Mouse (Mus musculus) embryonic facial prominence, embryonic 15.5 days (tissue): ENCODE measurements around the gene Fermt2. TPM values are rescaled to one million over a fixed set of nuclear protein-coding genes. Genes with fewer than 3 reads are reported as not detected.

ENCODE experiments used
- ATAC-seq: fragments of 200-750 bp; cut with Nextera tagmentation; 2 replicates; pipeline ENCODE4 v1.8.0; 2017; ENCODE audit warnings: low read depth, moderate TSS enrichment; ENCODE audit not compliant: insufficient number of reproducible peaks, low FRiP score, low TSS enrichment
- H3K27ac ChIP-seq: fragments of 300-500 bp; sonication (generic); replicated peaks from 2 replicates; pipeline ENCODE4 v1.5.1; 2015; ENCODE audit warnings: mild to moderate bottlenecking, inconsistent platforms
- H3K27me3 ChIP-seq: fragments of 300-500 bp; sonication (generic); 2 replicates; pipeline ENCODE4 v1.6.1; 2015; ENCODE audit warnings: inconsistent platforms
- H3K36me3 ChIP-seq: fragments of 300-500 bp; sonication (generic); 2 replicates; pipeline ENCODE4 v1.6.1; 2015; ENCODE audit warnings: mild to moderate bottlenecking, inconsistent platforms
- H3K4me1 ChIP-seq: fragments of 300-500 bp; sonication (generic); 2 replicates; pipeline ENCODE4 v1.6.1; 2015; ENCODE audit warnings: inconsistent platforms
- H3K4me2 ChIP-seq: fragments of 300-500 bp; sonication (generic); replicated peaks from 2 replicates; pipeline ENCODE4 v1.6.1; 2015; ENCODE audit warnings: mild to moderate bottlenecking, inconsistent platforms
- H3K4me3 ChIP-seq: fragments of 300-500 bp; sonication (generic); replicated peaks from 2 replicates; pipeline ENCODE4 v1.5.1; 2015; ENCODE audit warnings: mild to moderate bottlenecking, inconsistent platforms
- H3K9ac ChIP-seq: fragments of 300-500 bp; sonication (generic); 2 replicates; pipeline ENCODE4 v1.6.1; 2015; ENCODE audit warnings: inconsistent platforms
- H3K9me3 ChIP-seq: fragments of 300-500 bp; sonication (generic); replicated peaks from 2 replicates; pipeline ENCODE4 v1.6.1; 2016; ENCODE audit warnings: inconsistent platforms
- WGBS: fragments of 180-500 bp; shearing (Covaris S2); methylation state at CpG from one replicate; pipeline ENCODE4 v1.1.7; 2015; 5-methylcytosine and 5-hydroxymethylcytosine counted together
- polyA plus RNA-seq: library from polyadenylated mRNA; unstranded; fragments of >200 nt; fragmentation: Nextera tagmentation; extraction: Ambion mirVana; gene quantifications from 2 replicates; pipeline ENCODE4 v1.2.1, GENCODE M21; 2015

Fermt2 gene
- 136 and 150 TPM in 2 replicates for polyA plus RNA-seq

DNA sequence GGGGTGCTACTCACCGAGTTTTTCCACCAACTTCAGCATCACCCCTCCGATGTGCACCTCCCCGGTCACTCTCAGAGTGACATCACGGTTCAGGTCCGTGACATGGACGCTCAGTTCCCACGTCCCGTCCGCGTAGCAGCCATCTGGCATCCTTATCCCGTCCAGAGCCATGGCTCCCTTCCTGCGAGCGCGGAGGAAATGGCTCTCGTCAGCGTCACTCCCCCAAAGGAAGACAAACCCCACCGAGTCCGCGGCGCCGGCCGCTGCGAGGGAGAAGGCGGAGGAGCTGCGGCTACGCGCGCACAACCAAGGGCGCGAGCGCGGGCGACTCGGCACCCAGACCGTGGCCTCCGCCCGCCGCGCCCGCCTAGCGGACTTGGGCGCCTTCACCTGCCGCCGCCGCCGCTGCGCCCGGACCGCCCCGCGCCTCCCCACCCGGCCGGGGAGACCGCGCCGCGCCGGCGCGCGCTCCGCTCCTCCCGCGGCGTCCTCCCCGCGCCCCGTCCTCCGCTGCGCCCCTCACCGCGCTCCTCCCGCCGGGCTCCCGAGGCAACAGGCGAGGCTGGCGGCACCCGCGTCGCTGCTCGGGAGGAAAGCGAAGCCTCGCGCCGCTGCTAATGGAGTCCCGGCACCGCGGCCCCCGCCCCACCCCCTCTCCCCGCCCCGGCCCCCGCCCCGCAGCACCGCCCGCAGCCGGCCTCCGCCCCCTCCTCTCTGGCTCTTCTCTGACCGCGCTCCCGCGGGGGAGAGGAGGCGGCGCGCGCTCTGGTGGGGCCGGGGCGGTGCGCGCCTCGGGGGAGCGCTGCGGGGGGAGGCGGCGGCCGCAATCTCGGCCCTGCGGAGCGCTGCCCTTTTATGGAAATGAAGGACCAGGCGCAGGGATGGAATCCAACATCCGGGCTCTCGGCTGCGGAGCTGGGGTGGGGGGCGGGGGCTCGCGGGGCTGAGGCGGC is at the start of gene Fermt2:
Fermt2 (minus strand) TSS at position 708 of the 953 bp plus-strand sequence.
- H3K27ac ChIP-seq = peak within 1 kb of the TSS; percentile 96
- under 1% methylated on average over 104 of the region's 126 CpGs for WGBS
- no peaks in the 10 kb centered on the region for H3K9me3 ChIP-seq
- H3K4me3 ChIP-seq = peak within 1 kb of the TSS; percentile 58
- peak; percentile 91 for ATAC-seq
- H3K9ac ChIP-seq = peak within 1 kb of the TSS; percentile 65
- no peaks in the 10 kb centered on the region for H3K27me3 ChIP-seq
- H3K4me1 ChIP-seq = peaks cover 22% of the 10 kb centered on the region; the same call in 1 of the 2 replicates
- peak within 1 kb of the TSS; percentile 70 for H3K4me2 ChIP-seq
- H3K36me3 ChIP-seq = no peaks in the 10 kb centered on the region

DNA sequence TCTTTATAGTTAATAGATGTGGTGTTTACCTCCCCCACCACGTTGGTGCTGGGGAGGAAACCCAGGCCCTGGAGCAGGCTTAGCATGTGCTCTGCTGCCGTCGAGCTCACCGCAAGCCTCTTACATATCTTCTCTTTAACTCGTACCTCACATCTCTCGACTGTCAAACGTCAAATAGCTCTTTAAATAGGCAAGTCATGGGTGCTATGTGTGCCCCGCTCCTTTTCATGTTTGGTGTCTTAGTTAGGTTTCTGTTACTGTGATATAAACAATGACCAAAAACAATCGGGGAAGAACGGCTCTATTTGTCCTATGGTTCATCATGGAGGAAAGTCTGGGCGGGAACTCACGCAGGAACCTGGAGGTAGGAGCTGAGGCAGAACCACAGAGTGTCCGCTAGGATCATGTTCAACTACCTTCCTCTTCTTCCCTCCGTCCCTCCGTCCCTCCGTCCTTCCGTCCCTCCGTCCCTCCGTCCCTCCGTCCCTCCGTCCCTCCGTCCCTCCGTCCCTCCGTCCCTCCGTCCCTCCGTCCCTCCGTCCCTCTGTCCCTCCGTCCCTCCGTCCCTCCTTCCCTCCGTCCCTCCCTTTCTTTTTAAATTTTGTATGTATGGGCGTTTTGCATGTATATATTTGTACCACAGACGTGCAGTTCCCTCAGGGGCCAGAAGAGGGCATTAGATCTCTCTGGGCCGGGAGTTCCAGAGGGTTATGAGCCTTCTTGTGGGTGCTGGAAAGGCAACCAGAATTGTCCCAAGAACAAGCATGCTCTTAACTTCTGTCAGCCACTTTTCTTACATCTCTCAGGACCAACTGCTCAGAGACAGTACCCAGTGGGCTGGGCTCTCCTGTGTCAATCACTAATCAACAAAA is 36.4 kb upstream of the Fermt2 start:
- peak overlapping the region; percentile 49 for H3K4me2 ChIP-seq
- H3K36me3 ChIP-seq = no peaks in the 10 kb centered on the region
- H3K9ac ChIP-seq = no peak overlapping the region
- ATAC-seq = no peak
- peaks cover 46% of the 10 kb centered on the region for H3K4me1 ChIP-seq
- H3K27me3 ChIP-seq = no peaks in the 10 kb centered on the region
- peak overlapping the region; percentile 92 for H3K27ac ChIP-seq
- H3K4me3 ChIP-seq = peak overlapping the region; percentile 28
- no peaks in the 10 kb centered on the region for H3K9me3 ChIP-seq
- WGBS = 23% methylated on average over 33 of the region's 33 CpGs

DNA sequence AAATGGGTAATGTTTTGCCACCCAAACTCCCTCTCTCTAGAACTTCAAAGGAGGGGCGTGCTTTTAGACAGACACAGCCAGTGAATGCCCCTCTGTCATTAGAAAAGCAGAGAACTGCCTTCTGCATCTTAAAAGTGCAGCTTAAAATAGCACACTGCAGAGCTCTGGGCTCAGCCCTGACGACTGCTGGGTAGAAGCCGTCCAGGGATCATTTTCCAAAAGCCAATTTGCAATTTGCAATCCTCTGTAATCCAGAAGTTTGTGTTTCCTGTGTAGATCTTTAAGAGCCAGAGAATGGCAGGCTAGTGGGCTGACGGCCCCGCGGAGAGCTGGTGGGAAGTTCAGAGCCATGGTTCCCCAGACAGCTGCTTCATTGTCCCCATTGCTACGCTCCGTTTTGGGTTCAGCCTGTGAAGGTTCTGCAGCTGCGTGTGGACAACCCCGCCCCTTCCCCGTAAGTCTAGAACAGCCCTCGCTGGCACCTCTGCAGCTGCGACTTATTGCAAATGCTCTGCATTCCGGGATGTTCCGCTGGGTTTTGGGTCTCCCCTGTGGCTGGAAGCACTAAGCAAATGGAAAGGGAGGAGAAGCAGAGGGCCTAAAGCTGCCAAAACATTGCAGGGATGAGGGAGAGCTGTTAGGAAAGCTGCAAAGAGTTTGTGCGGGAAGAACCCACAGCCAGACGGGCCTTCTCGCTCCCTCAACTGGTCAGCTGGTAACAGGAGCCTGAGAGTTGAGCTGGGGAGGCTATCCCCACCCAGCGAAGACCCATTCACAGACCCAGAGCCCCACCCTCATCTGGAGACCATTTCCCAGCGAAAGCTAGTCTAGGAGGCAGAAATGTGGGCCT is 35.5 kb upstream of the Fermt2 start:
- H3K9me3 ChIP-seq = no peaks in the 10 kb centered on the region
- no peaks in the 10 kb centered on the region for H3K36me3 ChIP-seq
- no peak overlapping the region for H3K9ac ChIP-seq
- peak overlapping the region; percentile 49 for H3K4me2 ChIP-seq
- no peaks in the 10 kb centered on the region for H3K27me3 ChIP-seq
- ATAC-seq = peak; percentile 82
- H3K4me1 ChIP-seq = peaks cover 47% of the 10 kb centered on the region
- 4% methylated on average over 20 of the region's 20 CpGs for WGBS
- peak overlapping the region; percentile 28 for H3K4me3 ChIP-seq
- H3K27ac ChIP-seq = peak overlapping the region; percentile 92

DNA sequence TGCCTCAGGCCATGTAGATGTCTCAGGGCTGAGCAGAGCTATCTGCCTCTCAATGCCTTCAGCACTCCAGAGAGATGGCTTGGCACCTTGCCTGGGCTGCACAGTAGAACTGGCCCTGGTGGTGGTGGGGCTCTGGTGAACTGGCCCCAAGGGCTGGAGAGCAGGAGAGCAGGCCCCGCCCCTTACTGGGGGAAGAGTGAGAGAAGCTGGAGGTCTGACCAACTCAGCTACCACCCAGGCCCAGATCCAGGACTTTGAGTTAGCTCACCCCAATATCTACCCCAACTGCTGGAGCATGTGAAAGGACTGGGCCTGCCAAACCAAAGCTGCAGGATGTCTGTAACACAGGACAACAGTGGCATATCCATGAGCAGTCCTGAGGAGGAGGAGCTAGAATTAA is 33.7 kb upstream of the Fermt2 start:
- Histone ChIP-seq H3K4me3 (no peak overlapping the region), H3K4me2 (no peak overlapping the region)
- no peak for ATAC-seq

DNA sequence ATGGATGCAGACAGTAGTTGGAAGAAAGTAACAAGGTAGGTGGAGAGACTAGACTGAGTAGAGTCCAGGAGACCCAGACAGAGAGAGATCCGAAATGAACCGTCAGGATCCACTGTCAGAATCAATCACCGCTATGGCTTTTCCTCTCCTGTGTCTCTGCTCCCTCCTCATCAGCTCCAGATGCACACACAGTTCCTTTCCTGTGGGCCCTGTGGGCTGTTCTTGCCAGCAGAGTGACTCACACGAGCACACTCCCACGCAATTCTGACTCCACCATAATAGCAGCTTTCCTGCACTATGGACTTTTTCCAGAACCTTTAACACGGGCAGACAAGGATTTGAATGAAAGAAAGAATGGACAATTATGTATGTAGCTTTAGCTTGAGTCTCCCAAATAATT is 31.8 kb upstream of the Fermt2 start:
- no peak overlapping the region for H3K9ac ChIP-seq
- no peak overlapping the region for H3K27ac ChIP-seq
- no peaks in the 10 kb centered on the region for H3K9me3 ChIP-seq
- WGBS = 38% methylated on average over 6 of the region's 6 CpGs
- no peak overlapping the region for H3K4me2 ChIP-seq
- peaks cover 47% of the 10 kb centered on the region for H3K4me1 ChIP-seq
- H3K27me3 ChIP-seq = no peaks in the 10 kb centered on the region
- no peak overlapping the region for H3K4me3 ChIP-seq
- ATAC-seq = no peak
- no peaks in the 10 kb centered on the region for H3K36me3 ChIP-seq

More for the DNA sequence above, 33.7 kb upstream of the Fermt2 start:
- H3K9me3 ChIP-seq = no peaks in the 10 kb centered on the region
- WGBS = 85% methylated on average over 1 of the region's 1 CpGs
- H3K27me3 ChIP-seq = no peaks in the 10 kb centered on the region
- H3K4me1 ChIP-seq = peaks cover 47% of the 10 kb centered on the region
- H3K36me3 ChIP-seq = no peaks in the 10 kb centered on the region
- H3K9ac ChIP-seq = no peak overlapping the region
- no peak overlapping the region for H3K27ac ChIP-seq

DNA sequence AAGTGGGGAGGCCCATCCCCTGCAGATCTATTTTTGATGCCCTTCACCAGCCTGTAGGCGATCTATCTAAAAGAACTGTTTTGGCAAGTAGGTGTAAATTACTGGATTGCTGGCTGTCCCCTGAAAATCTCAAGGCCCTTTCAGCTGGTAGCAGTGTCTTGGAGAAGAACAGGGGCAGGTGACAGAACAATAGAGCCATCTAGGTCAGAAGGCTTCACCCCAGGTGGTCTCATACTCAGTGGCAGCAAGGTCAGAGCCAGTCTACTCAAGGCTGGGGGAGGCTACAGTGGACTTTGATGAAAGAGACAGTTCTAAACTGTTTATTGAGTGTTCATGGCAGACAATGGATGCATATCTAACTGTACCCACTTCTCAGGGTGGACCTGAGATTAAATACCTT is 29.1 kb upstream of the Fermt2 start:
- peaks cover 25% of the 10 kb centered on the region for H3K4me1 ChIP-seq
- H3K4me3 ChIP-seq = no peak overlapping the region
- H3K27me3 ChIP-seq = no peaks in the 10 kb centered on the region
- H3K4me2 ChIP-seq = no peak overlapping the region
- H3K9me3 ChIP-seq = no peaks in the 10 kb centered on the region
- H3K36me3 ChIP-seq = no peaks in the 10 kb centered on the region
- no peak overlapping the region for H3K27ac ChIP-seq
- no peak for ATAC-seq
- H3K9ac ChIP-seq = no peak overlapping the region
- 94% methylated on average over 1 of the region's 1 CpGs for WGBS

DNA sequence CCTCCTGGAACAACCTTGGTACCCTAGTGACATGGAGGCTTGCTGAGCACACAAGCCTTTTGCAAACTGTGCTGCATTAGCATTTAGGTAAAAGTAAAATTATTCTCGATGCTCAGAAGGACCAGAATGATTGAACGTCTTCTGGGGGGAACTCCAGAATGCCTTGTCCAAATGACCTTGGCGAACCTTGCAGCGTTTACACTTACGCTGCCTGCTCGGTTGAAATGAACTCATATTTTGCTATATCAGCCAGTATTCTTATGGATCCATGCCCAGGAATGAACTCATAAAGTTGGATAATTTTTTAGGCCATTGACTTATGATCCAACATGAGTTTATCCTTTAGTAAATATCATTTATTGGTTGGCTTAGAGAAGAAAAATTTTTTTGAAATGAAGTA is 24.4 kb upstream of the Fermt2 start:
- ATAC-seq = no peak
- H3K4me2 ChIP-seq = no peak overlapping the region
- H3K9ac ChIP-seq = no peak overlapping the region
- H3K4me1 ChIP-seq = no peaks in the 10 kb centered on the region
- no peaks in the 10 kb centered on the region for H3K36me3 ChIP-seq
- 80% methylated on average over 6 of the region's 6 CpGs for WGBS
- H3K9me3 ChIP-seq = no peaks in the 10 kb centered on the region
- H3K27me3 ChIP-seq = no peaks in the 10 kb centered on the region
- H3K27ac ChIP-seq = no peak overlapping the region
- no peak overlapping the region for H3K4me3 ChIP-seq

DNA sequence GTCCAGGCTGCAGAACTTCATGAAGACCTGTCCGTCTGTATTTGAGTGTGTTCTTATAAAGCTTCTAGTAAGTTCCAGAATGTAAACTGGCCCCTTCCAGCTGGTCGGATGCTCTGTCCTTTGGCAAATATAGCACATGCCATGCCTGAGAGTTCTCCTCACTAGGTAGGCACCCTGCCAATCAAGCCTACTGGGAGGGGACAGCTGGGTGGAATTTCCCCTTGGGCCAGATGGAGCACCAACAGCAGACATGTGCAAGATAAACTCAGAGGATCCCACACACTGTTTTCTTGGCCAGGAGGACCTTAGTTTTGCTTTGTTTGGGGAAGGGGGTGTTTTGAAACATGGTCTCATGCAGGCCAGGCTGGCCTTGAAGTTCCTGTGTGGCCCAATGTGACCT is 23.9 kb upstream of the Fermt2 start:
- Histone ChIP-seq H3K4me3 (no peak overlapping the region), H3K27me3 (no peaks in the 10 kb centered on the region), H3K4me2 (no peak overlapping the region), H3K4me1 (no peaks in the 10 kb centered on the region), H3K9ac (no peak overlapping the region), H3K27ac (no peak overlapping the region), H3K9me3 (no peaks in the 10 kb centered on the region), H3K36me3 (no peaks in the 10 kb centered on the region)
- 51% methylated on average over 2 of the region's 2 CpGs for WGBS
- no peak for ATAC-seq

DNA sequence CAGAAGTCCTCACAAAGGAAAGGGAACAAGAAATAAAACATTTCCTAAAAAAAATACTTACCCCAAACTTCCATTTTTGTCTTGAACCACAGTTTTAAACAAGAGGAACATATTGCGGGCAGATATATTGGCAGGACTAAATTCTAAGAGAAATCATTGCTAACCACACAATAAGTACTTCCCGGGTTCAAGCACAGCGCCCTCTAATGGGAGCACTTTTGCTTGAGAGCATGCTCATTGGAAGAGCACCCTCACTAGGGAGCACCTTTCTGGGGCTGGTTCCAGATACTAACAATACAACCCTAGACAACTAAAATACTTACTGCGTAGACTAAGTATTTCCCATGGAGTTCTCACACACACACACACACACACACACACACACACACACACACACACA is 22.5 kb upstream of the Fermt2 start:
- 73% methylated on average over 4 of the region's 4 CpGs for WGBS
- Histone ChIP-seq H3K4me3 (no peak overlapping the region), H3K27ac (no peak overlapping the region), H3K4me1 (no peaks in the 10 kb centered on the region), H3K4me2 (no peak overlapping the region), H3K9ac (no peak overlapping the region), H3K27me3 (no peaks in the 10 kb centered on the region), H3K9me3 (no peaks in the 10 kb centered on the region), H3K36me3 (no peaks in the 10 kb centered on the region)
- ATAC-seq = no peak

DNA sequence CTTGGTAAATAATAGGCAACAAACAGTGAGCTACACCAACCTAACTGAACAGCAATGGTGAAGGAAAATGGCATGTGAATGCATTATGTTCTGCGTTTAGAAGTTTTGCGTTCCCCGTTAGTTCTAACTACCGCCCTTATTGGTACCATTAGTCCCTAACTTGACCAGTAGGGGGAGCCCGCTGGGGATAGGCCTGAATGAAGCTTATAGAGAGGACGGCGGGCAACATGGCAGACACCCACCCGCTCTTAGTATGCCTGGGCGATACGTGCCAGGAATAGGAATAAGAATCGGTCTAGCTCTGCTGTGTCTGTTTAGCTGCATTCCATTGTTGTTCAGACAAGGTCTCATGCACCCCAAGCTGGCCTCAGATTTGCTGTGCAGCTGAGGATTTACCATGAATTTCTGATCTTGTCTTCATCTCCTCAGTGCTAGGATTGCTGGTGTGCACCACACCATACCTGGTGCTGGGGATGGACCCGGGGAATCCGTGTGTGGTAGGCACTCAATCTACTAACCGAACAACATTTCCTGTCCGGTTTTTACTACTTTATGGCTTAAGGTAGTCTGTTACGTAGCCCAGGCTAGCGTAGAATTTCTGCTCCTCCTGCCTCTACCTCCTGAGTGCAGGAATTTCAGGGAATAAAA is 21.3 kb upstream of the Fermt2 start:
- no peak overlapping the region for H3K9ac ChIP-seq
- no peak for ATAC-seq

More for the DNA sequence above, 21.3 kb upstream of the Fermt2 start:
- 55% methylated on average over 17 of the region's 17 CpGs for WGBS
- Histone ChIP-seq H3K27ac (no peak overlapping the region), H3K9me3 (no peaks in the 10 kb centered on the region), H3K36me3 (no peaks in the 10 kb centered on the region), H3K27me3 (no peaks in the 10 kb centered on the region), H3K4me3 (no peak overlapping the region), H3K4me2 (no peak overlapping the region), H3K4me1 (no peaks in the 10 kb centered on the region)
